Mouse (Mus musculus): ENCODE measurements around the gene Pak6. TPM values are rescaled to one million over a fixed set of nuclear protein-coding genes. Genes with fewer than 3 reads are reported as not detected.

Gene Pak6
- total RNA-seq, 2 experiments from 2014 or later, result 0.77 TPM; not detected in 1

GRCm38 (mm10) chr2:118693370-118693966, 30.4 kb downstream of the Pak6 start:
- ATAC-seq (replicated peaks; ENCODE audit: low FRiP score, poor library complexity, severe bottlenecking), result no peak

DNA sequence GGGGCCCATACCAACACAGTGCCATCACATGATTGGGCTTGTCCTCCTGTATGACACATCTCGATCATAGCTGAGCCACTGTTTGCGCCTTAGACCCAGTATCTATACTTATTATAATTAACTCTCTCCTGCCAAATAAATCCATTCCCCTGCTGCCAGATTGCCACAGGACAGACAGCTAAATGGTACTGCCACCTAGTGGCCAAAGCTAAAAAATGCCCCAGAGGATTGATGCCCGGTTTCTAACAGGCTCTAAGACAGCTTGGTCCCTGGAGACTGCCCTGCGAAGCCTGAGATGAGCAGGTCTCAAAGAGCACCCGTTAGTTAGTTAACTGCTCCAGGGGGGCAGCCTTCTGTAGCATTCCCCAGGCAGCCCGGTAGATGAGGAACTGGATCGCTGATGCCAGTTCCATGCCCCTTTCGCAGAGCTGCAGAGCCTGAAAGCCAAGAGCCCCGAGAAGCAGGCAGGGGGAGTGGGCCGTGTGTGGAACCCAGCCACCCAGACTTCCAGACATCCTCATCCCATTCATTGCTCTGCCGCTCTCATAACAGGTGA, 32.7 kb downstream of the Pak6 start:
- peak; percentile 56; the same call in 1 of the 2 replicates for ATAC-seq (replicated peaks; ENCODE audit: low FRiP score, poor library complexity, severe bottlenecking)

GRCm38 (mm10) chr2:118696451-118697308, 33.6 kb downstream of the Pak6 start:
- ATAC-seq (replicated peaks; ENCODE audit: low FRiP score, poor library complexity, severe bottlenecking), result no peak

DNA sequence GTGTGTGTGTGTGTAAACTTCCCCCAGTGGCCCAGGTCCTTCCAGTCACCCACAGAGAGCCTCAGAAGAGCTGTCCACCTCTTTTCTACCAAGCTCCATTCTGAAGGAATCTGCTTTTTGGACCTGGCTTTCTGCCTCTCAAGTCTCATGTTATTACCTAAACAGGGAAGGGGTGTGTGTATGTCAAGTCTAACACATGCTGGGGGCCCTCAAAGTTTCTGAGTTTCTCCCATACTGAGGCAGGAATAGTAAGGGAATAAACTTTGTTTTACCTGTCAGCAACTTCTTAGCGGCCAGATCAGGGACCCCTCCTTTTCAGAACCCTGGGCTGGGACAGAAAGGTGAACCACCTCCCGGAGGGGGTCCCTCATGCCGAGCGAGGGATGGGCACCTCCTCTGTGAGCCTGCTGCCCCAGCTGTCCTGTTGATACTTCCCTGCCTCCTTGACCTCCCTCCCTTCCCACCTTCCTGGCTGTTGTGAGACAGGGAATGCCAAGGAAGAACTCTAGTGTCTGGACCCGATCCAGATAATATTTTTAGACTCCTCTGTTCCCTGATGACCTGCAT, 34.3 kb downstream of the Pak6 start:
- no peak for ATAC-seq (replicated peaks; ENCODE audit: low FRiP score, poor library complexity, severe bottlenecking)

DNA sequence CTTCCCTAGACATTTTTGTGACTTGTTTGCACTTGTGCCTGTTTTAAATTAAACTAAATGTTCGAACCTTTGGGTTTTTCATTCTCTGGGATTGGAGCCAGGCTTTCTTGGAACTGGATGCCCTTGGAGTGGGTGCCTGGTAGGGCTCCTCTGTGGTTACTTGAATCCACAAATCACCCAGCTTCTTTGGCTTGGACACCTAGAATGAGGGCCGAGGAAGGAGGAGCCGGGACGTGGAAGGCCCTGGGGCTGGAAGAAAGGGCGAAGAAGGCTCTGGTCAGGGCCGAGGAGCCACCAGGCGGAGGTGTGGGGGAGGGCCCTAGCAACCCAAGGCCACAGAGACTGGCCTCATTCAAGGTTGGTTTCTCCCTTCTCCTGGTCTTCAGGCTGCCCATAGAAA, 34.9 kb downstream of the Pak6 start:
- no peak for ATAC-seq (replicated peaks; ENCODE audit: low FRiP score, poor library complexity, severe bottlenecking)

- ATAC-seq (replicated peaks; ENCODE audit: low FRiP score, poor library complexity, severe bottlenecking), result peak; percentile 74
These were observed 37.3 kb downstream of the Pak6 start for GRCm38 (mm10) chr2:118700179-118701062.

GRCm38 (mm10) chr2:118701161-118701560, 38.1 kb downstream of the Pak6 start:
- ATAC-seq (replicated peaks; ENCODE audit: low FRiP score, poor library complexity, severe bottlenecking), result no peak

DNA sequence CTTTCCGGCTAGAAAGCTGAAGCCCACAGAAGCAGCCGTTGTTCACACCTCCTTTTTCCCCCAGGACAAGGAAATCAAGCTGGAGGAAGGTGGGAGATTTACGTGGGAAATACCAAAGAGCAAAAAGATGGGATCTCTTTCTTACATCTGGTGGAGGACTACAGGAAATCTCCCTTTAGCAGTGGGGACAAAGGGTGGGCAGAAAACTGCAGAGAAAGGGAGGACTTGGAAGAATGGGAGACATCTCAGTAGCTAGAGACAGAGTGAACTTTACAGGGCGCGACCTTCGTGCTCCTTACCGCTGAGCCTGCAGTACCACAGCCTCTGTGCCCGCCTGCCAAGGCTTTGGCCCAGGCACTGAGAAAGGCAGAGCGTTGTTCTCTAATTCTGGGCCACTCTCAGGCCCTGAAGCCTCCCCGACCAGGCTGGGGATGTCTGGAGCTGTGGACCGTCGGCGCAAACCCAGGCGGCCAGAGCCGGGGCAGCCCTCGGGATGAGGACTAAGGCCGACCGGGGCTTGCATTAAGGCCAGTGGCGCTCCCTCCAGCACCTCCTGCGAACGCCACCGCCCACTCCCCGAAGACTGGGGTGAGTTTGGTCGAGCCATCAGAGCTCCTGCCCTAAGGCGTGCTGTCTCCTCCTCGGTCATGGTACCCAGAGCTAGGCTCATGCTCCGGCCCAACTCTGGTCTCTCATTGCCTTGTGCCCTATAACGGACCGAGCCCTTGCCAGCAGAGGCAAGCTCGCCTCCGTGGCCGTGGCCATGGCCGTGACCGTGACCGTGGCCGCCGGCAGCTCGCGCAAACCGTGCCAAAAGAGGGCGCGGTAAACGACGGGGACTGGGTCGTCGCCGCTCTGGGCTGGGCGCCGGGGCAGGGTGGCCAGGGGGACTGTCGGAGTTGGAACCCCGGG, 39.1 kb downstream of the Pak6 start:
- ATAC-seq (replicated peaks; ENCODE audit: low FRiP score, poor library complexity, severe bottlenecking), result no peak

DNA sequence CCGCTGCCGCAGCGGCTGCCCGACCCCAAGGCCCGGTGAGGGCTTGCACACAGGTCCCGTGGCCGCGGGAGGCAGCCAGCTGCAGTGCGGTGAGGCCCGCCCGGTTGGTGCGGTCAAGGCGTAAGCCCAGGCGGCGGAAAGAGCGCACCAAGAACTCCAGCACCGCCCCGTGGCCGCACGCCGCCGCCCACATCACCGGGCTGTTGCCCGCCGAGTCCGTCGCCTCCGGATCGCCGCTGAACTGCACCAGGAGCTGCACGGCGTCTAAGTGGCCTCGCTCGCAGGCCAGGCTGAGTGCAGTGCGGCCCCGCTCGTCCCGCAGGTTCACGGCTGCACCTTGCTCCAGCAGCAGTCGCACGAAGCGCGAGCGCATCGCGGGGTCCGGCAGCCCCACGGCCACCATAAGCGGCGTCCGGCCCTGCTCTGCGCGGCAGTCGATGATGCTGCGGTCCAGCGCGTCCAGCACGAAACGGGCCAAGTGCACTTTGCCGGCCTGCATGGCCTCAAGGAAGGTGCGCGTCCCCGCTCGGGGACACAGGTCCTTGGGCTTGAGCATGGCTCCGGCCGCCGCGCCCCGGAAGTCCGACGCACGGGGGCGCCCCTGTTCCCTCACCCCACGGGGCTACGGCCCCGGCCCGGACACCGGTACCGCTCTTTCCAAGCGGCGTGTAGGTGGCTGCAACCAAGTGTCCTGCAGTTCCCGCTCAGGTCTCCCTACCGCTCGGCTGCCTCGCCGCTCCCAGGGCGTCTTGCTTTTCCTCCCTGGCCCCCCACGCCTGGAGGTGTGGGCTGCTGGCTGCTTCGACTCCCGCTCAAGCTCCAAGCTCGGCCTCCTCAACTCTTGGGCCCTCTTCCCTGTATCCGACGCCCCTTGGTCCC, 40.0 kb downstream of the Pak6 start:
- ATAC-seq (replicated peaks; ENCODE audit: low FRiP score, poor library complexity, severe bottlenecking), result no peak

GRCm38 (mm10) chr2:118703913-118704730, 41.0 kb downstream of the Pak6 start, which contains the start of gene Ankrd63:
Gene Ankrd63 (minus strand): TSS chr2:118703963.
- ATAC-seq (replicated peaks; ENCODE audit: low FRiP score, poor library complexity, severe bottlenecking), result no peak

DNA sequence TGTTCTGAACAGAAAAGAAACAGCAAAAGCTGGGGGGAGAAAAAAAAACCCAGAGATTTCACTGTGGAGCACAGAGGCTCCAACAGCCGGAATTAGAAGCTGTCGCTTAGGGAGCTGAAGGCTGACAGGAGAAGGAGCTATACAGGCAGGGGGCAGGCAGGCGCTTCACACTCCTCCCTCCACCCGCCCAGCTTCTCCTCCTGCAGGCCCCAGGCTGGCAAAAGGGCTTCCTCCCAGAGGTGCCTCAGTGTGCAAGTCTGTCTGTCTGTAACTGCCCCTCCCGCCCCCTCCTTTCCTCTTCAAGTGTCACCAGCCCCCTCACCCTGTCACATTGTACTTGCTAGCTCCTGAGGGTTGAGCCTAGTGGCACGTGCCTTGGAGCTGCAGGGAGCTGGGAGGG, 43.3 kb downstream of the Pak6 start:
- ATAC-seq (replicated peaks; ENCODE audit: low FRiP score, poor library complexity, severe bottlenecking), result no peak

DNA sequence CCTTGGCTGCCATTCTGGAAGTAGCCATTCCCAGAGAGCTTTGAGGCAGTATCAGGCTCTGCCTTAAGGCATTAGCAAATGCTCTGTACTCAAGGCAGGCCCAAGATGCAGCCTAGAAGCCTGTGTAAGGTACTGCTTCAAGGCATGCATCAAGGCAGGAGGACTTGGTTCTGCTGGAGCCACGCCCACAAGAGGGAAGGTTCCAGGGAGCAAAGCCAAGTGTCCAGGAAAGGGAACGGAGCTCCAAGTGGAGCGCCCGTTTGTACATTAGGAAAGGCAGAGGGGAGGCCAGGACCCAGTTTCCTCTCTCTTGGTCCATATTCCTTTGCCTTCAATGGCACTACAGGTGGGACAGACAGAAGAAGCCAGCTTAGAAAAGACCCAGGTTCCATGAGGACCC, 45.4 kb downstream of the Pak6 start:
- no peak for ATAC-seq (replicated peaks; ENCODE audit: low FRiP score, poor library complexity, severe bottlenecking)

DNA sequence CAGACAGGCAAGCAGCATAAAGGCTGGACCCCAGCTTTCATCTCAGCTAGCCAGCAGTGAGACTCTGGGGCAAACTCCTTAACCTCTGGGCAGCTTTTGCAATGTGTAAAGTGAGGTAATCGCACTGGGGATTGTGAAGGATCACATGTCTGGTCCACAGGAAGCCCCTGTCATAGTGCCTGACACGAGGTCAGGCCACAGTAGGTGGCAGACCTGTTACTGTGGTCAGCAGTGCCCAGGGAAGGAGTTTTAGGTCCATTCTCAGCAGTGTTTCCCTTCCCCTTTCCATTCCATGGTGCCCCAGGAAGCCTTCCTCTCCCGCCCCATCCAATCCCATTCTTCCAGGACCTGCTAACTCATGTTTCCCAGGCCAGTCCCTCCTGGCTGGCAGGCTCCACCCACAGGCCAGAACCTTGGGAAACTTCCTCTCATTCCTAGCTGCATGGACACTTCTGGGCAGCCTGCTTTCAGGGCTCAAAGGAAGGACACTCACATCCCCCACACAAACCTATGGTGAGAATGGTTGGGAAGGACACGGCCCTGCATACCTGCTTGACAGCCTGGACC, 46.6 kb downstream of the Pak6 start:
- no peak for ATAC-seq (replicated peaks; ENCODE audit: low FRiP score, poor library complexity, severe bottlenecking)

- no peak for ATAC-seq (replicated peaks; ENCODE audit: low FRiP score, poor library complexity, severe bottlenecking)
These were observed 48.0 kb downstream of the Pak6 start for GRCm38 (mm10) chr2:118711038-118711494.

GRCm38 (mm10) chr2:118713631-118714030, 50.5 kb downstream of the Pak6 start:
- ATAC-seq (replicated peaks; ENCODE audit: low FRiP score, poor library complexity, severe bottlenecking), result no peak

DNA sequence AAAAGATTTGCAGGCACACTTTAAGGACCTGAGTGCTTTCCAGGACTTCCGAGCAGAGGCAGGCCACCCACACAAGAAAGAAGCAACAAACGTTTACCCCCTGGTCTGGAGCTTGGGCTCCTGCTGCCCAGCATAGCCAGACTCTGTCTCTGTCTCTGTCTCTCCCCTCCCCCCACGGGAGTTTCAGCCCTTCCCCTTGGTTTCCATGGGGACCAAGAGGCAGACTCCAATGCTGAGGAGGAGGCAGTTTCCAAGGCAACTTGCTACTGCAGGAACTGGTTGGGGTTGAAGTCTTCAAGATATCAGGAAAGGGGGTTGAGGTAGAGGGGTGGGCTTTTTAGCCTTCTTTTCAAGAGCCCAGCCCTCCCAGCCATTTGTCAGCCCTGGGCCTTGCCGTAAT, 51.1 kb downstream of the Pak6 start:
- no peak for ATAC-seq (replicated peaks; ENCODE audit: low FRiP score, poor library complexity, severe bottlenecking)

GRCm38 (mm10) chr2:118716677-118717076, 53.6 kb downstream of the Pak6 start:
- ATAC-seq (replicated peaks; ENCODE audit: low FRiP score, poor library complexity, severe bottlenecking), result no peak

All from erythroblast, adult 5-6 weeks (primary cell).